Mouse (Mus musculus): ENCODE data around the gene Acvrl1. TPM values are rescaled to one million over a fixed set of nuclear protein-coding genes. Genes with fewer than 3 reads are reported as not detected.

The Acvrl1 gene
- total RNA-seq (2021) = 10 to 100 TPM; 22.4 to 22.9 TPM
- long read RNA-seq, experiment 1, partial matches to known transcripts = 9 of 16 reads
- long read RNA-seq, experiment 1, other reads (novel, unspliced or antisense) = 3 of 16 reads
- long read RNA-seq, experiment 2, partial matches to known transcripts = 13 of 21 reads
- long read RNA-seq, experiment 2, other reads (novel, unspliced or antisense) = 4 of 21 reads

DNA sequence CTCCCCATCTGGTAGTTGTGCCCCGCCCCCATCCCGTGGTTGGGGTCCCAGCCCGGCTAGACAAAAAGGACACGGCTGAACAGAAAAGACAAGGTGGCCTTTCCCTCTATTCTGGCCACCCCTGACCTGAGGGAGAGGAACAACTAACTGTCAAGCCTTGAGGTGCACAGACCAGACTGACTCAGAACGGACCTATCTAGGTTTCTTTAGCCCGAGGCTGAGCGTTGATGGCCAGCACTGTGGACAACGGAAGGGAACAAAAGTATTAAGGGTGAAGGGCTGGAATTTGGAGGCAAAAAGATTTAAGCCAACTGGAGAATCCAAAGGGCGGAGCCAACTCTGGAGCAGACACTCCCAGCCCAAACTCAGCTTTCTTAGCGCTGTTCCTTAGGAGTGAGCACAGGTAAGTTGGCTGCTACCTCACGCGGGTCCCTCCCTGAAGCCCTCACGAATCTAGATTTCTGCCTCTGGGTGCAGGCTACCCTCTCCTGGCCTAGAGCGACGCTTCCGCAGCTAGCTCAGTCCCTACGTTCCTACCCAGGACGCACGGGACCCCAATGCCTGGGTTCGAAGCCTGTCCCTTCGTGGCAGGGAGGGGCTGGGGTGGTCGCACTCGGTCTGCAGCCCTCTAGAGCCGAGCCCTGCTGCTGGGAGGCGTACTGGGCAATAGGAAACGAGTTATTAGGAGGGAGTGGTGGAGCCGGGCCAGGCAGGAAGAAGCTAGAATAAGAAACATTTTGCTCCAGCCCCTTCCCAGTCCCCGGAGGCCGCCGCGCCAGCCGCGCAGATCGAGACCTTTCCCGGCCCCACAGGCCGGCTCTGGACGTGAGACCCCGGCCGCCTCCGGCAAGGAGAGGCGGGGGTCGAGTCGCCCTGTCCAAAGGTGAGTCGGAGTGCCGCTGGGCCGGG, at the start of gene Acvrl1:
Gene Acvrl1, plus strand, starts transcription at position 342 of the 909 bp plus-strand sequence.
- no peak for DNase-seq (ENCODE audit: low spot score in 2 of 2)

DNA sequence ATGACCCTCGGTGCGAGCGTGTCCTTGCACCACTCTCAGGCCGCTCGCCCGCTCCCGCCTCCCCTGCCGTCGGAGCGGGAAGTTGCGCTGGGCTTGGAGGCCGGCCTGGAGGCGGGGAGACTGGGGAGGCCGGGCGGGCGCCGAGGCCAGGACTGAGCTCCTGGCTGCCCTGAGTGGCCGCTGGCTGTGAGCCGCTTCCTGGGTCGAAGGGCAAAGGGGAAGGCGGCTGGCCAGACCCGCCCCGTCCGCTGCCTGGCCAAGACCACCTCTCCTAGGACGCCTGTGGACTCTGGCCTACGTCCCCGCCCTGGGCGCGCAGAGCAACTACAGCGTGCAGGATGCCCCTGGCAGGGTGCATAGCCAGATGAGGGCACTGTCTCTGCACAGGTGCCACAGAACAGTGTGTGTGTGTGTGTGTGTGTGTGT, 49.6 kb upstream of the Acvrl1 start:
- DNase-seq (ENCODE audit: low spot score in 2 of 2) = peak; percentile 77 to 82

DNA sequence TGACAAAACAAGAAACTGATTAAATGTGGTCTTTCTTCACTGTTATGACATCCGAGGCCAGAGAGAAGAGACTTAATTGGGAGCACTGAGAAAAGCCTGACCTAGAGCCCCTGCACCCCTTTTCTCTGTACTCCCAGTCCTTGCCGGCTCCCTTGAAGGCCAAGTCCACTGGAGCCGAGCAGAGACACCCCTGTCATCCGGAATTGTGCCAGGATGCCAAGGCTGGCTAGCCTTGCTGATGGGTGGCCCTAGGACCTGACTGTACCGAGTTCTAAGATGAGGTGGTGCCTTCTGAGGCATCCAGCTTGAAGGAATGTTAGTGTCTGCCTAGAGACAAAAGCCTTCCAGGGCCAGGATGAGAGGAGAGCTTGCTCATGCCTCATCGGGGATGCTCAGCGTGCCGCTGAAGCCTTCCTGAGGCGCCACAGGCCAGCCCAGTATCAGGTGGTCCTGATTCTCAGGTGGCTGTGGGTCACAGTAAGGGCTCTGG, 48.2 kb upstream of the Acvrl1 start:
- DNase-seq (ENCODE audit: low spot score in 2 of 2) = no peak

DNA sequence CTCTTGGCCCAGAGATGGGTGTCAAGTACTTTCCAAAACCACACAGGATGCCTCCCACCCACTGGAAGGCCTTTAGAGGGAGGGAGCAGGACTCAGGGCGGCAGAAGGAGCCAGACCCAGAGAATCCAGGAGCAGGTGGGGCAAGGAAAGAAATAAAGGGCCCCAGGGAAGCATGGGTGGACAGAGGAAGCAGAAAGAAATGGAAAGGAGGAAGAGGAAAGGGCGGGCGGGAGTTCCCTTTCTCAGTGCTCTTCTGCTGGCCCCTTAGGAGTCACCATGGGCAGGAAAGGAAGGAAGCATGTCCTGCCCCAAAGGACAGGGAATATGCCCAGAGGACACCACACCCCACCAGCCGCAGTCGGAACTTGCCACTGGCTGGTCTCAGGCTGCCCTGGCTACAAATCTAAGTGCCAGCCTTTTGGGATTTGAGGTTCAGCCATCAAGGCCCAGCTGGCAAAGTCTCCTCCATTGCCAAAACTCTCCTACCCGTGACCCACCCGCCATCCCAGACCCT, 47.2 kb upstream of the Acvrl1 start:
- DNase-seq (ENCODE audit: low spot score in 2 of 2) = no peak

DNA sequence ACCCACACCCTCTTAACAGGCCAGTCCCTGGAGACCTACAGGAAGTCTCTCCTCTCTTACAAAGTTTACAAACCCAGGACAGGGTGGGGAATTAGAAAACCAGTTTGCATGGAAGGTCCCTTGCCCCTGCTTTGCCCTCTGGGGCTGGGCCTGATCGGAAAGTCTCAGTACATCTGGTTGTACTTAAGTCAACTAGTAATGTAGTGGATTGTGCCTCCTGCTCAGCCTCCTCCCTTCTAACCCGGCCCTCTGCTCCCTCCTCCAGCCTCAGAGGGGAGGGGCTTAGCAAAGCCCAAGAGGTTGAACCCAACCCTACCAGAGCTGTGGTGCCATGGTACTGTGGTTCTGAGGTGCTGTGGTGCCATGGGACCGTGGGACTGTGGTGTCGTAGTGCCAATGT, 46.1 kb upstream of the Acvrl1 start:
- DNase-seq (ENCODE audit: low spot score in 2 of 2) = no peak

DNA sequence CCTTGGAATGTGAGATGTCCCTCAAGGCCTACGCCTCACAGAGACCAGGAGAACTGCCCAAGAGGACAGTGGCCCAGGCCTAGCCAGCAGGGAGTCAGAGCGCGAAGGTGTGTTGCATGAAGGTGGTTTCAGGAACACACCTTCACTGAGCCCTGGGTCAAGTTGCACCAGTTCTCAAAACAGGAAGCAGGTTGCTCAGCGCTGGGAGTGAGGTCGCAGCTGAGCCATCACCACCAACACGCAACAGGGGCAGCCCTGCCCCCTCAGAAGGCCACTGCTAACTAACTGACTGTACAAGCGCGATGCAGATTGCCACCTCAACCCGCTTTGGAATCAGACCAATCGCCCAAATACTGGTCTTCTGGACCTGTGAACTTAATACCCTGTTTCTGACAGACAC, 43.8 kb upstream of the Acvrl1 start:
- DNase-seq (ENCODE audit: low spot score in 2 of 2) = no peak

DNA sequence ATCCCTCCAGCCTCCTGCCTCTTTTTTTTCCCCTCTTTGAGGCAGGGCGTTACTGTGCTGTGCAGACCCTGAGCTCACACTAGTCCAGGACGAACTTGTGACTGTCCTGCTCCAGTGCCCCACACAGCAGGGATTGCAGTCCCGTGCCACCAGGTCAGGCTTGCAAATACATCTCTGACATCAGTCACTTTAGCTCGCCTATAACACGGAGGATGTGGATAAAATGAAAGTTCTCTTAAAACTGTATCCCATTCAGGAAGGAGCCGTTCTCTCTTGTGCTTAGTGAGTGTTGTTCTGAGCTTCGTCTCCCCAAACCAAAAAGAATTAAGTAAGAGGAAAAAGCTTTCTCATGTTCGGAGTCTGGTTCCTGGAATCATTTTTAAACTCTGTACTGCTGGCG, 41.9 kb upstream of the Acvrl1 start:
- DNase-seq (ENCODE audit: low spot score in 2 of 2) = no peak

DNA sequence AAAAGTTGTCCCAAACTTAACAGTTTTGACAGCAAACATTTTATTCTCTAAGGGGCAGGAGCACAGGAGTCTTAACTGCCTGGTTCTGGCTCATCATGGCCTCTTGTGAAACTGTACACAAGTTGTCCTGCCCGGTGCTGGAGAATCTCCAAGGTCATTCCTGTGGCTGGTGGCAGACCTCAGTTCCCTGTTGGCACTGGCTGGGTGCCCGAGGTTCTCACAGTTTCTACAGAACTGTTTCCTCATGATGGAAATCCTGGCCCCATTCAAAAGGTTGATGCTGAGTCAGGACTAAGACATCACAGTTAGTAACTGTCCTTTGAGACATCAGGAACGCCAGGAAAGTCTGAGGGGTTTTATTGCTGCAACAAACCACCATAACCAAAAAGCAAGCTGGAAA, 41.4 kb upstream of the Acvrl1 start:
- peak in 1 of 2 experiments; percentile 63 for DNase-seq (ENCODE audit: low spot score in 2 of 2)

DNA sequence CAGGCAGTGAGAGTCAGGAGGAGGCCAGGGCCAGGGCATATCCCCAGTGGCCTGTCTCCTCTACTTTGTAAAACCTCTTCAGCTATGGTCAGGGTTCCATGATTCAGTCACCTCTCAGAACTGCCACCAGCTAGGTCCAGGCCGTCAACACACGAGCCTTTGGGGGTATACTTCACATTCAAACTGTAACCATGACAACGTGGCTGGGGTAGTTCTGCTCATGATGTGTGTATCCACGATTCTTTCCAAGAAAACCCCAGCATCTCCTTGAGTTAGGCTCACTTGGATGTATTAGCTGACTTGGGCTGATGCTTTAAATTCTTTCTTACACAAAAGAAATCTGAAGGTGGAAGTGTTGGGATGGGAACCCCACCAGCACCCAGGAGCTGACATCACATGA, 40.0 kb upstream of the Acvrl1 start:
- no peak for DNase-seq (ENCODE audit: low spot score in 2 of 2)

DNA sequence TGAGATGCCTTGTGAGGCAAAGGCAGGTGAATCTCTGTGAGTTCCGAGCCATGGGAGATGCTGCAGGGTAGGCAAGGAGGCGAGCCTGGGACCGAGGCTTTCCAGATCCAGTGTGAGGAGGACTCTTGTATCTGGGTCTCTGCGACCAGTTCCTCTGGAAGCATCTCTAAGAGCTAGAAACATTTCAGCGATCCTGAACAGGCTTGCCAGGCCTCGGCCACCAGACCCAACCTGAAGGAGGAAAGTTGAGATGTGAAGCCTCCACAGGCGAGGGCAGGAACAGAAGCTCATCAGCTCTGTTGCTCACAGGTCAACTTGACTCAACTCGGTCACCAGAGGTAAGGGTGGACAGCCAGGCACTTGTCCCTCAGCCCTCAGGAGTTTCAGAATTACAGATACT, 36.8 kb upstream of the Acvrl1 start:
- DNase-seq (ENCODE audit: low spot score in 2 of 2) = no peak

DNA sequence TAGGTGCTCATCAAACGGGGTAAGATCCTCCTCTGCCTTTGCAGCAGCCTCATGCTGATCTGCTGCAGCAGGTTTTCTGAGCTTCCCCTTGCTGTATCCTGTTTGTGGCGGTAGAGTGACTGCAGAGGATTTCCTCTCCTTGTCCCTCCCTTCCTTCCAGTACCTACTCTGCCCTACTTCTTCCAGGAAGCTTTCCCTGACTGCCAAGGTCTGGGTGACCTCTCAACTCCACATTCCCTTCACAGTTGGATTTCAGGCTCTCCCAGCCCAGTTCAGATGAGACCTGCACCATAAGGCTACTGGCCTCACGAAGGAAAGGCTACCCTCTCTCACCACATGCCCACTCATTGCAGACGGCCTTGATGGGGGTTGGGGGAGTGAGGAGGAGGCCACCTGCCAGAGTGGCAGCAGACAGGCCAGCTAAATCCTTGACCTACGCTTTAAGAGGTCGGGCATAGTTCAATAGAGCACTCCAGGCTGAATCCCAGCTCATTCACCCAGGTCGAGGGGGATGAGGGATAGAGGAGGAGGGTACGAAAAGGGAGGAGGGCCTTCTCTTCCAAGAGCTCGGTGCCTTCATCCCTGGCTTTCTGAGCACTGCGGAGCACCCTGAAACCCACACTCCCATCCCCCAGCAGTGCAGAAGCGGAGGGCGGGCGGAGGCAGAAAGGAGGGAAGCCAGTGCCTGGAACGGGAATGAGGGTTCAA, 36.0 kb upstream of the Acvrl1 start:
- no peak for DNase-seq (ENCODE audit: low spot score in 2 of 2)

DNA sequence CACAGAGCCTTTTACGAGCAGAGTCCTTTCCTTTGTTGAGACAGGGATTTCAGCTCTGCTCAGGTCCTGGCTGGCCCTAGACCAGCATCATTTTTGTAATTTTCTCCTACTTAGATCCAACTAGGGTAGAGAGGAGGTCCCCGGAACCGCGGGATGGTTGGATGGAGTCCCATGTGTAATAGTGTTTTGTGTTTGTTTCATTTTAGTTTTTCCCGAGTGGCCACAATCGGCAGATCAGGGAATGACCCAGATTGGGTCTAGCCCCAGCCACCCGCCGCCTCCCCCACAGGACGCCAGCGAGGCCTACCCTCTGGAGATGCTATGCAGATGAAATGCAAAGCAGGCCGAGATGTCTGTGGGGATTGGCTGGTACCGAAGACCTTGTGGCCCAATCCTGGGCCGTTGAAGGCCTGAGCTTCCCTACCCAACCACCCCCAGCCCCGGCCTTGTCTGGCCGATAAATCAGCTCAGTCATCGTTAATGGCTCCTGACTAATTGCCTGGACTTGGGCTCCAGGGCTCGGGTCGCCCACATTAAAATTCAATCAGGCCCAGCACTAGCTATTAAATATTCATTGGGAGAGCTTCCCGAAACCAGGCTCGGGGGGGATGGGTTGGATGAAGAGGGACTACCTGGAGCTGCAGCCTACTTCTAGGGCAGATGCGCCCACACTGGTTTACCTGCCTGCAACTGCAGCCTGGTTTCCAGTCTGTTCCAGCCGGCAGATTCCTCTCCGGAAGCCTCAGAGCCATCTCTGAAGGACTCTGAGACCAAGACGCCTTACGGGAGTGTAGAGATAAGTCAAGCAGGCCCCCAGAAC, 35.3 kb upstream of the Acvrl1 start:
- peak in 1 of 2 experiments; percentile 43 for DNase-seq (ENCODE audit: low spot score in 2 of 2)

DNA sequence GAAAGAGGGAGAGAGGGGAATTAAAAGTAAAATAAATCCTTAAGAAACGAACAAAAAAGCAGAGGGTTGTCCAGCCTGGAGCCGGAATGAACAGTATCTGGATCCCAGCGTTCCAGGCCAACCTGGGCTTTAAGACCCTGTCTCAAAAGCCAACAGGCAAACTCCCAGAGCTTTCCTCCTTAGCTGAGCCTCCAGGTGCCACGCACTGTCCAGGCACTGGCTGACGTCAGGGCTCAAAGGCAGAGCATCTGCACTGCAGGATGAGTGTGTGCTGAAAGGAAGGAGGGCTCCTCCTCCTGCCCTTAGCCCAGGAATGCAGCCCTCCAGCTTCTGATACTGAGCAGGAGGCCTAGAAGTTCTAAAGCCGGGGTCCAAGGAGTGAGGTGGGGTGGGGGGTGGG, 34.3 kb upstream of the Acvrl1 start:
- DNase-seq (ENCODE audit: low spot score in 2 of 2) = no peak

DNA sequence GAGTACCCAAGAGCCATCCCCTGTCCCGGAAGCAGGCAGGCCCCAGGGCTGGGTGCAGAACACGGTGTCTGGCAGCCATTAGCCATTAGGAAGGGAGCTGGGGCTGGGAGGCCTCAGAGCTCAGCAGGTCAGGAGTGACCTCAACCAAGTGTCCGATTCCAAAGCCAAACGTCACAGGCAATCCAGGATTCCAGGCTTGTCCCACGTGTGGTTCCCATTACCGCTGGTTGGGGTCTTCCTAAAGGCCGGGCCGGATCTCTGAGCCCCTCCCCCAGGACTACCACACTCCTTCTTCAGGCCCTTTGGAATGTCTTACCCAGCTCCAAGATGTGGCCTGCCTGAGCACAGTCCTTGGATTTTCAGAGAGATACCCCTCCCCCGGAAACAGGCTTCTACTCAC, 33.3 kb upstream of the Acvrl1 start:
- no peak for DNase-seq (ENCODE audit: low spot score in 2 of 2)

DNA sequence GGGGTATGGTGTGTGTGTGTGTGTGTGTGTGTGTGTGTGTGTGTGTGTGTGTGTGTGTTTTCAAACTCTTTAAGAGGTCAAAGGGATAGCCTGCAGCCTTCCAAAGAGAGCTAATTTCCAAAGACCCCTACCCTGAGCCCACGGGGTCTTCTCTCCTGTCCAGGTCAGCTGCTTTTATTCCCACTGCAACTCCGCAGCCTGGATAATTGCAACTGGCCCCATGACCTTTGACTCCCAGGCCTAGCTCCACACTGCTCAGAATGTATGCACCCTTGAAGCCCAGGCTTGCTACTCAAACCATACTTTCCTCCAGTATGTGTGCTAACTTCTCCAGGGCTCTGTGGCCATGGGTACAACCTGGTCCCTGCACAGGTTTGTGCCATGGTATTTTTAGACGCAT, 32.9 kb upstream of the Acvrl1 start:
- no peak for DNase-seq (ENCODE audit: low spot score in 2 of 2)

DNA sequence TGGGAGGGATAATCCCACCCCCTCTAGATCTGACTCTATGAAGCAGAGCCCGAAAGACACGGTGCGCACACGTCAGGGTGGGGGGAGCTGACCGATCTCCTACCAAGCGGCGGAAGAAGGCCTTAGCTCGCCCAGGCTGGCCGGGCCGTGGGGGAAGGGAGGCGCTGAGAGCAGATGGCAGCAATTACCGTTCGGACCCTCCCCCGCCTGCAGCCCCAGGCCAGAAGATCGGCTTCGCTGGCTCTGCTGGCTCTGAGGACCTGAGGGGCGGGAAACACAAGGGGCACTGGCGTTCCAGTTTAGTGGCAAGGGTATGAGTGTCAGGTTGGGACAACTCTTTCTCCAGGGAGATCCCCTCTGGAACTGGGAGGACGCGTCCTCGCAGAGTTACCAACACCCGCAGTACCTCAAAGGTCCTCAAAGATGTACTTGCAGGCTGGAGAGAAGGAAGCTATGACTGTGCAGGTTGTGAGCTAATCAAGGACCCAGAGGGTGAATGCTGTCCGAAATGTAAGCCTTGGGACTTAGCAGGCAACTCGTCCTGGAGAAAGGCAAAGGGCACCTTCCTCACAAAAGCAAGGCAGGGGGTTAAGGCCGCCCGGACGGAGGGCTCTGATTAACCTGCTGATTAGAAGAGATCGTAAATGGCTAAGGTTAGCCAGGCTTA, 30.2 kb upstream of the Acvrl1 start:
- no peak for DNase-seq (ENCODE audit: low spot score in 2 of 2)

DNA sequence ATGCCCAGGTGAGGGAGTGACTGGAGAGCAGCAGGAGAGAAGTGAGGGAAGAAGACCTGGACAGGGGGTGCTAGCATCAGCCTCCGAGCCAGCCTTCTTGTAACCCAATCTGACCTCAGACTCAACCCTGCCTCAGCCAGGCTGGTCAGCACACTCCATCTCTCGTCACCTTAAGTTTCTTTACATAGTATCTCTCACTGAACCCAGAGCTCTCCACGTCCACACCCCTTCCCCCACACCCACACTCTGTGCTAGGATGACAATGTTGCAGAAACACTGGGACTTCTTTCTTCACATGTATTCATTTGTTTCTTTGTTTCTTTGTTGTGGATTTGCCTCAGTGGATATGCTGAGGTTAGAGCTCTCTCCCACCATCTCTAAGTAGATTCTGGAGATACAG, 27.3 kb upstream of the Acvrl1 start:
- no peak for DNase-seq (ENCODE audit: low spot score in 2 of 2)

DNA sequence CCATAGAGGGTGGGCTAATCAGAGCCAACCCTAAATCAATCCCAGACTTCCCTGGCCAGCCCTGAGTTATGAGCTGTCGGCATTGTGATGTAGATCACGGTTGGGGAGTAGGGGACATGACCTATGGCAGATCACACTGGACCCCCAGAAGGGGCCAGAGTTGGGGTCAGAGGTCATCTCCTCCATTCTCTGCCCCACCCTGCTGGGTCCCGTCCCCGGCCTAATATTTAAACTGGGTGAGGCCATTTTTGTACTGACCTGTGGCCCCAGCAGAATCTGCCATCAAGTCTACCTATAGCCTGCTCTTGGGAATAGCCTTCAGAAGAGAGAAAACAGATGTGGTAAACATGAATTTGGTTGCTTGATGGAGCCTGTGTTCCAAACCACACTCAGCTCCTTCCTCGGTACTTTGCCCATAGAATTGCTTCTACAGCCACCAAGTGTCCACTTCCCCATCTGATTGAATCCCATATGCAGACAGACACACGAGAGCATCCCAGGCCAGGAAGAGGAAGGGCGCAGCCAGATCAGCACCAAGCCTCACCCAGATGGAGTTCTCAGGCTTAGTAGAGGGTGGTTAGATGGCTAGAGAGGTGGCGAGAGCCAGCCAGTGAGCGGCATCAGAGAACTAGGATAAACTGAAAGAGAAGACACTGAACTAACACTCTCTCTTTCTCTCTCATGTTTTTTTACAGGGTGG, 24.6 kb upstream of the Acvrl1 start:
- DNase-seq (ENCODE audit: low spot score in 2 of 2) = no peak

DNA sequence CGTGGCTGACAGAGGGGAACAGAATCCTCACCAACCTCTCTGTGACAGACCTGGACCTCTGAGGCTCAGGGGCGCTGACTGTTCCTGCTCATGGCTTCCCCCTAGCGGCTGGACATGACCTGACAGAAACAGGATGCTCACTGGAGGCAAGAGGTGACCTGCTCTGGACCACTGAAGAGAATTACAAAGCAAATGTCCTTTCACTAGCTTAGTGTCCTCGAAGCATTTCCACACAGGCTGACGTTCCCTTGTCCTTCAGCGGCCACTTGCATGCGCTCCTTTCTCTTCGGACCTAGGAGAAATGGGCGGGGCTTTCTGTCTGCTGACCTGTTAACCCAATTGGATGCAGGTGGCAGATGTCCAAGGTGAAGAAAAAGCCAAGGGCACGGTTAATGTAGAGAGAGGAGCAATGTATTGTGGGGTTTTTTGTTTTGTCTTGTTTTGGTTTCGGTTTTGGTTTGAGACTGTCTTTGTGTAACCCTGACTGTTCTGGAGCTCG, 22.8 kb upstream of the Acvrl1 start:
- DNase-seq (ENCODE audit: low spot score in 2 of 2) = peak; percentile 67 to 78
